Mouse (Mus musculus) retina, adult 2 months (tissue): ENCODE data around the gene Atp13a4.

ENCODE experiments used
- DNase-seq: peaks from one replicate; pipeline ENCODE4 v3.0.0-alpha.2; 2012; ENCODE audit warnings: low read depth, low spot score

Gene Atp13a4

GRCm38 (mm10) chr16:29480396-29480795 is 64.3 kb downstream of the Atp13a4 start:
- DNase-seq, result no peak

- DNase-seq, result no peak
Observed at GRCm38 (mm10) chr16:29463798-29464197, 80.9 kb downstream of the Atp13a4 start.

GRCm38 (mm10) chr16:29459331-29459730 is 85.3 kb downstream of the Atp13a4 start:
- no peak for DNase-seq

DNA sequence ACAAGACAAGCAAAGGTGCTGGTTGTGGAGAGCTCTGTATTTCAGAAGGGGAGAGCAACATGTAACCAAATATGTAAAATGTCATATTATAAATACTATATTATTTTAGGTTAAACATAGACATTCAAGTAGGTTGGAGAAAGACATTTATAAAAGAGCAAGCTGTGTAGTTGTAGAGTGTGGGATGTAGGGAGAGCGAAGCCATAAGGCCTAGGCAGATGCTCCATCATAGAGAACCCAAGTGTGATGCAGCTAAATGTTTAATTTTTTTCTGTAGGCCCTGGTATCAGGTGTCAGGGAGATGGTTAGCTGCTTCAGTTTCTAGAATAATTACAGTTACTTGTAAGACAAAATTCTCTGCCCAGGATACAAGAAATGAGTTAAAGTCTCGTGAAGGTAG is 87.8 kb downstream of the Atp13a4 start:
- no peak for DNase-seq

- no peak for DNase-seq
Observed at GRCm38 (mm10) chr16:29453282-29453681, 91.4 kb downstream of the Atp13a4 start.

GRCm38 (mm10) chr16:29451706-29452105 is 93.0 kb downstream of the Atp13a4 start:
- peak; percentile 8 for DNase-seq

- no peak for DNase-seq
Observed at GRCm38 (mm10) chr16:29442126-29442525, 102.5 kb downstream of the Atp13a4 start.

DNA sequence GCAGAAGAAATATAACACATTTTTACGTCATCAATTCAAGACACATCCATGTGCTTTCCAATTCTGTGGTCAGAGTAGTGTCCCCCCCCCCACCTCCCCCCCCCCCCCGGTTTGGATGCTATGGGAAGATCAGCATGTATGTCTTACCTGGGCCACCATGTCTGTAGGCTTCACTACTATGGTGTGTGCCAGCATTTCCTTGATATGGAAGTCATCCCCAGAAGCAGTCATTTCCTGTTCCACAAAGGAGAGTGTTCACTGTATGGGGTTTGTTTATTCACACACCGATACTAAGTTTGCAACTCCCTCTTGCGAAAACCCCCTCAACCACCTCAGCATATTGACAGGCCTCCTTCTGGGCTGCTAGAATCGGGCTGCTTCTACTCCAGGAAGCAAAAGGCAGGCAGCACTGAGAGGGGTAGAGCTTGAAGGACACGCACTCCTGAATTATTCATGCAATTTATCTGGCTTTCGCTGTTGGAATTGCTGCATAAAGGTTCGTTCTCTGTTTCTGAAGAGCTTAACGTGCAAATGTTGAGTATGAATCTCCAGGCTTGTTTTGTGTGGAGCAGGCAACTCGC is 103.2 kb downstream of the Atp13a4 start:
- DNase-seq, result no peak

DNA sequence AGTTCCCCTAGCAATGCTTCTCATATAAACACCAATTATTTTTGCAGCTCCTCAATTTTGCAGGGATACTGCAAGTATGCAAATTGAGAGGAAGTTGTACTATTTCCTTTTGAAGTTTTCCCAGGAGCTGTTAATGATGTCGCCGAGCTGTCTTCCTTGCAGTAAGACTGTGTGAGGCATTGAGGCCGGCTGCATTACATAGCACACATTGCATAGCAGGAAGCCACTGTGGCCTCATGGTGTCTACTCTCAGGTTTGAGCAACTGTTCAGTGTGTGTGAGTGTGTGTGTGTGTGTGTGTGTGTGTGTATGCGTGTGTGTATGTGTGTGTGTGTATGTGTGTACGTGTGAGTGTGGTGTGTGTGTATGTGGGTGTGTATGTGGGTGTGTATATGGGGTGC is 106.6 kb downstream of the Atp13a4 start:
- no peak for DNase-seq

DNA sequence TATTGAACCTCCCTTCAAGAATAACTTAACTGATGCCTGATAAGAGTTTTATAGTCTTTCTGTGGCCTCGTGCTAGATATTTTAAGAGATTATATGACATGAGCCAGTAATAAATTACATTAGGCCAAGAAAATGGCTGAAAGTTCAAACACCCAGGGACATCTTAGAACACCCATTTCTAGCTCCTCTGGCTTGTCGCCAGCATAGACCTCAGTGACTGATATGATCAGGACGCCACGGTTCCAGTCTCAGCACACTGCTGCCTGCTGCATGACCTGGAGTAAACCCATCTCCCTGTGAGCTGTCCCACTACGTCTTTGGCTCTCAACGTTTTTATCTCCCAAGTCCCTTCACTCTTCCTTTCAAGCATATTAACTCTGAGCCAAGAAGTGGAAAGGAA is 108.9 kb downstream of the Atp13a4 start:
- no peak for DNase-seq

DNA sequence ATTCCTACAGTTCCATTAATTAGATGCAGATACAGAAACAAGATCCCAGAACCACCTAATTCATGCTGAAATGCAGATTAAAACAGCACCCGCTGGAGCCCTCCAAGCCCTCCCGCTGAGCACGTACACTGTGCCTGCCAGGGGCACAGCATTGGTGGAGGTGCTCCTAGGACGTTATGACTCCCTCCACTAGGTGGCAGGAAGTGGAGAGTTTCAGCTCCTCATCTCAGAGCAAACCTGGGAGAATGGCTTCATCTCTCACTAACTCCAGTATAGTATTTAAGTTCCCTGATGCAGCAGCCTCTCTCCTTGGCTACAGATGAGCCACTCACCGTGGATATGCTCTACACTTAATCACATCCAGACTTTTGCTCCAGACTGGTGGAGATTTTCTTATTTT is 110.0 kb downstream of the Atp13a4 start:
- DNase-seq, result no peak

DNA sequence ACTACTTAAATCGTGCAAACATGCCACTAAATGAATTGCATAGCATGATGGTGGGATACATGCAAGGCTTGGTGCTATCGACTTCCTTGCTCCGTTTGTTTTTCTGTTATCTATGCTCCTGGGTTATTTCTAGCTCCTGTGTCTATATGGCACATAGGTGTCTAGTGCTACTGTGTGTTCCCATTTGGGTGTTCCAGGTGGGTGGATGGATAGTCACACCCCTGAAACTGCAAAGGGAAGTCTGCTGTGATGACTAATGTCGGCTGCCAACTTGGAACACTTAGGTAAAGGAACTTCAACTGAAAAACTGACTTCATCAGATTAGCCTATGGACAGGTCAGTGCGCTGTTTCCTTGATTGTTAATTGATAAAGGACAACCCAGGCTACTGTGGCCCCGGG is 129.8 kb downstream of the Atp13a4 start:
- DNase-seq, result no peak

GRCm38 (mm10) chr16:29407319-29407718 is 137.3 kb downstream of the Atp13a4 start:
- DNase-seq, result no peak

GRCm38 (mm10) chr16:29399079-29399478 is 145.6 kb downstream of the Atp13a4 start:
- no peak for DNase-seq

DNA sequence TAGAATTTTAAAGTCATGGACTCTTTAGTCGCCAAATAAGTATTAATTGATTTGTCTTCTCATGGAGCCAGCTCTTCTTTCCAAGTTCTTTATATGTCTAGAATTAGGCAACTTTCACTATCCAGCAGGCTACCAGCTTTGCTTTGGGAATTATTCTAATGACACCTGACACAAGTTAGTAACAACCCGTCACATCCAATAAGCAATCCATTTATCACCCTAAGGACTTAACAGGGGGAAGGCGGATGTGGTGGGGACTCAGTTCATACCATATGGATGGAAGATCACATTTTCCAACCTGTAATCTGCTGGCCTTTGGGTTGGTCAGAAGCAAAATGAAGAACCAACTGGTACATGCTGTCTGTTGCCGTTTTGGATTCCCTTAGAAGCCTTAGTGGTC is 159.9 kb downstream of the Atp13a4 start:
- DNase-seq, result no peak

GRCm38 (mm10) chr16:29378458-29378857 is 166.2 kb downstream of the Atp13a4 start, which contains the start of gene Atp13a5:
Atp13a5 (minus strand) TSS chr16:29378732.
- DNase-seq, result no peak

- DNase-seq, result no peak
Observed at GRCm38 (mm10) chr16:29374636-29375035, 170.0 kb downstream of the Atp13a4 start.
